Mouse (Mus musculus): Measurements from ENCODE around the gene Pigo.

- TF ChIP-seq CTCF (IDR thresholded peaks at IDR 0.05; ENCODE audit: low read depth, low read length) (no peak), POLR2AphosphoS5 (IDR thresholded peaks at IDR 0.05; ENCODE audit: insufficient replicate concordance, low read depth, low read length) (no peak), GATA1 (IDR thresholded peaks at IDR 0.05; ENCODE audit: borderline replicate concordance, low read length) (no peak), TAL1 (conservative IDR thresholded peaks at IDR 0.05; ENCODE audit: low read depth, low read length) (no peak), GATA2 (IDR thresholded peaks at IDR 0.05; ENCODE audit: borderline replicate concordance, low read depth, low read length) (no peak)
These were observed 32.0 kb upstream of the Pigo start for GRCm38 (mm10) chr4:43057654-43058053.
